ENCODE assay signal across 18 mouse cellular contexts in genomic region chr5:91206569-91207490, GRCm38 (mm10).
A peak's percentile ranks its signal among the peaks of the same experiment; 100 is the strongest.
DNase-seq lines count a peak whose midpoint lies in the region; ATAC-seq and TF ChIP-seq lines count a peak whose summit lies in the region.
"Had no signal": no experiment of that assay in that cellular context is flagged by ENCODE, and none has a peak within 500 bp of the region (broad histone marks: within the 10 kb centered on the region; RNA-seq: fewer than 3 reads in every experiment).

No protein-coding gene starts in this region.

- no peak overlapping the region for H3K4me3 ChIP-seq in forebrain, embryonic 14.5 days (ENCODE audit: low read depth, low read length)
- H3K4me3 ChIP-seq in forebrain, embryonic 10.5 days: no peak overlapping the region
- no peak overlapping the region for H3K4me3 ChIP-seq in heart, postnatal 0 days (ENCODE audit: low read depth, low read length)
- no peak overlapping the region for H3K4me3 ChIP-seq in stomach, embryonic 16.5 days (replicated peaks; ENCODE audit: low read length)
- H3K4me3 ChIP-seq: embryonic facial prominence, embryonic 12.5 days; limb, embryonic 12.5 days; liver, embryonic 13.5 days; lung, embryonic 15.5 days; midbrain, embryonic 13.5 days had no signal

- H3K27ac ChIP-seq in forebrain, embryonic 14.5 days (ENCODE audit: low read depth, low read length): no peak overlapping the region
- no peak overlapping the region for H3K27ac ChIP-seq in forebrain, embryonic 10.5 days
- 0 out of 2 replicates have a peak overlapping the region, but pooled peaks have one; percentile 18 for H3K27ac ChIP-seq in heart, postnatal 0 days (ENCODE audit: low read depth)
- H3K27ac ChIP-seq in stomach, embryonic 16.5 days (ENCODE audit: low read length): peak overlapping the region; percentile 64
- H3K27ac ChIP-seq: embryonic facial prominence, embryonic 12.5 days; limb, embryonic 12.5 days; liver, embryonic 13.5 days; midbrain, embryonic 13.5 days had no signal

- no peak overlapping the region for H3K4me2 ChIP-seq in forebrain, embryonic 14.5 days (ENCODE audit: low read length)
- H3K4me2 ChIP-seq in heart, postnatal 0 days (ENCODE audit: low read depth, low read length): no peak overlapping the region
- H3K4me2 ChIP-seq in stomach, embryonic 16.5 days (ENCODE audit: low read depth, low read length): no peak overlapping the region
- H3K4me2 ChIP-seq: embryonic facial prominence, embryonic 12.5 days; limb, embryonic 12.5 days; liver, embryonic 13.5 days; lung, embryonic 15.5 days; midbrain, embryonic 13.5 days had no signal

- no peaks in the 10 kb centered on the region for H3K27me3 ChIP-seq in forebrain, embryonic 14.5 days (replicated peaks; ENCODE audit: control insufficient read depth, insufficient read depth, low read length)
- H3K27me3 ChIP-seq in forebrain, embryonic 10.5 days (ENCODE audit: poor library complexity, severe bottlenecking): no peaks in the 10 kb centered on the region
- H3K27me3 ChIP-seq in heart, postnatal 0 days (ENCODE audit: control insufficient read depth, insufficient read depth, low read length): no peaks in the 10 kb centered on the region
- H3K27me3 ChIP-seq in stomach, embryonic 16.5 days (ENCODE audit: control insufficient read depth, insufficient read depth, low read length): no peaks in the 10 kb centered on the region
- H3K27me3 ChIP-seq: embryonic facial prominence, embryonic 12.5 days; limb, embryonic 12.5 days; liver, embryonic 13.5 days; lung, embryonic 15.5 days; midbrain, embryonic 13.5 days had no signal

- WGBS in forebrain, embryonic 14.5 days: 87% methylated on average over 9 of the region's 9 CpGs
- WGBS in forebrain, embryonic 10.5 days: 84% methylated on average over 9 of the region's 9 CpGs
- WGBS in heart, postnatal 0 days: 63% methylated on average over 9 of the region's 9 CpGs
- 65% methylated on average over 9 of the region's 9 CpGs for WGBS in stomach, embryonic 16.5 days

- TF ChIP-seq CTCF in heart, postnatal 0 days (IDR thresholded peaks at IDR 0.05; ENCODE audit: low read depth): no peak

- peak; percentile 2 for DNase-seq in forebrain, embryonic 14.5 days (ENCODE audit: low spot score)
- DNase-seq in forebrain, embryonic 10.5 days (ENCODE audit: extremely low spot score, low spot score): no peak
- DNase-seq in heart, postnatal 0 days (ENCODE audit: low spot score): peak; percentile 46
- no peak for DNase-seq in heart, adult 11 months
- peak; percentile 11 for DNase-seq in brain, adult 2 months (ENCODE audit: low read depth, low spot score)
- no peak for DNase-seq in left cerebral cortex, postnatal 10 days (ENCODE audit: extremely low spot score in 1 of 2, low spot score in 2 of 2)
- DNase-seq in gastrocnemius, postnatal 14 days: no peak
- DNase-seq: adrenal gland, adult 2 months; cerebellum, adult 9-11 months; gastrocnemius, postnatal 10 days; kidney, postnatal 36 days; liver, embryonic 13.5 days; spleen, adult 18-20 months had no signal

- no peak overlapping the region for H3K9ac ChIP-seq in forebrain, embryonic 14.5 days (ENCODE audit: low read length)
- no peak overlapping the region for H3K9ac ChIP-seq in heart, postnatal 0 days (replicated peaks; ENCODE audit: low read depth, low read length)
- H3K9ac ChIP-seq in stomach, embryonic 16.5 days (ENCODE audit: low read length): no peak overlapping the region
- H3K9ac ChIP-seq: embryonic facial prominence, embryonic 12.5 days; limb, embryonic 12.5 days; liver, embryonic 13.5 days; lung, embryonic 15.5 days; midbrain, embryonic 13.5 days had no signal

- ATAC-seq in forebrain, embryonic 14.5 days: no peak
- peak; percentile 14; the same call in 1 of the 2 replicates for ATAC-seq in heart, postnatal 0 days (ENCODE audit: insufficient read depth, low read depth)
- no peak for ATAC-seq in stomach, embryonic 16.5 days (ENCODE audit: insufficient read depth, low FRiP score)
- ATAC-seq: midbrain, embryonic 13.5 days had no signal

- no peaks in the 10 kb centered on the region for H3K36me3 ChIP-seq in forebrain, embryonic 14.5 days (ENCODE audit: control insufficient read depth, insufficient read depth, low read length)
- no peaks in the 10 kb centered on the region for H3K36me3 ChIP-seq in forebrain, embryonic 10.5 days (replicated peaks)
- H3K36me3 ChIP-seq in heart, postnatal 0 days (replicated peaks; ENCODE audit: control insufficient read depth, insufficient read depth, low read length): no peaks in the 10 kb centered on the region
- no peaks in the 10 kb centered on the region for H3K36me3 ChIP-seq in stomach, embryonic 16.5 days (ENCODE audit: control insufficient read depth, insufficient read depth, low read length)
- H3K36me3 ChIP-seq: embryonic facial prominence, embryonic 12.5 days; limb, embryonic 12.5 days; liver, embryonic 13.5 days; lung, embryonic 15.5 days; midbrain, embryonic 13.5 days had no signal

- TF ChIP-seq EP300 in heart, postnatal 0 days (IDR thresholded peaks at IDR 0.05; ENCODE audit: low read depth): no peak

- H3K9me3 ChIP-seq in forebrain, embryonic 14.5 days (replicated peaks; ENCODE audit: control insufficient read depth, low read length): no peaks in the 10 kb centered on the region
- H3K9me3 ChIP-seq in forebrain, embryonic 10.5 days: no peaks in the 10 kb centered on the region
- H3K9me3 ChIP-seq in heart, postnatal 0 days (replicated peaks; ENCODE audit: control insufficient read depth, low read length): no peaks in the 10 kb centered on the region
- no peaks in the 10 kb centered on the region for H3K9me3 ChIP-seq in stomach, embryonic 16.5 days (replicated peaks; ENCODE audit: control insufficient read depth, low read length)
- H3K9me3 ChIP-seq: embryonic facial prominence, embryonic 12.5 days; limb, embryonic 12.5 days; liver, embryonic 13.5 days; lung, embryonic 15.5 days; midbrain, embryonic 13.5 days had no signal

- intact Hi-C loops in left cerebral cortex, postnatal 10 days (cut with DNase I): no loop called here
- intact Hi-C loops in gastrocnemius, postnatal 14 days (cut with DNase I; ENCODE audit: low total_unique reads): no loop called here

- H3K4me1 ChIP-seq in forebrain, embryonic 14.5 days (ENCODE audit: control insufficient read depth, insufficient read depth, low read length): no peaks in the 10 kb centered on the region
- H3K4me1 ChIP-seq in forebrain, embryonic 10.5 days: no peaks in the 10 kb centered on the region
- H3K4me1 ChIP-seq in heart, postnatal 0 days (ENCODE audit: control insufficient read depth, insufficient read depth): peaks cover 7% of the 10 kb centered on the region; the same call in 1 of the 2 replicates
- no peaks in the 10 kb centered on the region for H3K4me1 ChIP-seq in stomach, embryonic 16.5 days (ENCODE audit: control insufficient read depth, insufficient read depth, low read length)
- H3K4me1 ChIP-seq: embryonic facial prominence, embryonic 12.5 days; limb, embryonic 12.5 days; liver, embryonic 13.5 days; midbrain, embryonic 13.5 days had no signal

Comparison
In these comparisons a context has a peak if more than half of its experiments do, and no peak if none do; other contexts are left out.
1. DNase-seq: peak in forebrain, embryonic 14.5 days (single experiment), heart, postnatal 0 days (single experiment) and brain, adult 2 months (single experiment); none in forebrain, embryonic 10.5 days (single experiment), heart, adult 11 months (single experiment), left cerebral cortex, postnatal 10 days (0 of 2) and gastrocnemius, postnatal 14 days (single experiment).
2. H3K27ac ChIP-seq: peak in heart, postnatal 0 days (single experiment) and stomach, embryonic 16.5 days (single experiment); none in forebrain, embryonic 14.5 days (single experiment) and forebrain, embryonic 10.5 days (single experiment).